ENCODE assay signal across 9 mouse cellular contexts in the genomic region with DNA sequence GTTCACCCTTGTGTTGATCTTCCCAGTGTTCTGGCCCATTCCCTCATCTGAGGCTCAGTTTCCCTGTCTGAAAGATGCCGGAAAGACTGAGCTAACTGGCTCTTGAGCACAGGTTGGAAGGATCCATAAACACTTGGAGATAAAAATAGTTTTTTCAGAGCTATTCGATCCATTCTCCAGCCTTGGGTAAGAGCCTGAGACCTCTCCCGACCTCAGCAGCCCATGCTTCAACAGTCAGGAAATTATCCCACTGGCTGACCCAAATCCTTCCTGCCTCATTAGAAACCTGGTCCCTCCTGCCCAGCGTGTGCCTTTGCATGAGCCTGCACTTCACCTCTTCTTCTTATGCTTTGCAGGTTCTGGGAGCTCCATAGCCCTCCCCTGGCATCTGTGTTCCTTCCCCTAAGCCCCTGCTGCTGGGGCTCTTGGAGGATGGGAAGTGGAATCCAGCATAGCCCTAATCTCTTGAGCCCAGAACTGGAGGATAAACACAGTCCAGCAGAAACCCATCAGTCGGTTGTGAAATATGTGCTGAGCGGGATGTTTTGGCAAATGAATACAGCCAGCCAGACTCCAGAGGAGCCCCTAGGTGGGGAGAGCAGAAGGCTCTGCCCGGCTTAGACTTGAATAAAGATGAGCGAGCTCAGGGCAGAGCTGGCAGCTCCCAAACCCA. TPM values are rescaled to one million over a fixed set of nuclear protein-coding genes. Genes with fewer than 3 reads are reported as not detected.
A peak's percentile ranks its signal among the peaks of the same experiment; 100 is the strongest.
DNase-seq lines count a peak whose midpoint lies in the region; ATAC-seq and TF ChIP-seq lines count a peak whose summit lies in the region.
"Had no signal": no experiment of that assay in that cellular context is flagged by ENCODE, and none has a peak within 500 bp of the region (broad histone marks: within the 10 kb centered on the region; RNA-seq: fewer than 3 reads in every experiment).

No protein-coding gene starts in this region.

- no peak for TF ChIP-seq EP300 in liver, postnatal 0 days (IDR thresholded peaks at IDR 0.05; ENCODE audit: low read depth)

- no peaks in the 10 kb centered on the region for H3K36me3 ChIP-seq in spleen, adult 2 months (ENCODE audit: control insufficient read depth, insufficient read depth, low read length)
- H3K36me3 ChIP-seq in liver, postnatal 0 days (replicated peaks; ENCODE audit: insufficient read depth, low read length) = no peaks in the 10 kb centered on the region

- no peak overlapping the region for H3K4me2 ChIP-seq in liver, postnatal 0 days (ENCODE audit: low read depth, low read length)
- H3K4me2 ChIP-seq: midbrain, embryonic 11.5 days had no signal

- no peaks in the 10 kb centered on the region for H3K27me3 ChIP-seq in spleen, adult 2 months (ENCODE audit: control insufficient read depth, insufficient read depth, low read length)
- no peaks in the 10 kb centered on the region for H3K27me3 ChIP-seq in liver, postnatal 0 days (ENCODE audit: insufficient read depth, low read length)

- no peaks in the 10 kb centered on the region for H3K4me1 ChIP-seq in spleen, adult 2 months (ENCODE audit: control insufficient read depth, insufficient read depth, insufficient read length)
- no peaks in the 10 kb centered on the region for H3K4me1 ChIP-seq in liver, postnatal 0 days (ENCODE audit: insufficient read depth)

- H3K9ac ChIP-seq in liver, postnatal 0 days (replicated peaks) = no peak overlapping the region

- H3K27ac ChIP-seq in gastrocnemius, adult 2 months = peak overlapping the region; percentile 72
- 0 out of 2 replicates have a peak overlapping the region, but pooled peaks have one; percentile 4 for H3K27ac ChIP-seq in spleen, adult 2 months (ENCODE audit: insufficient read depth, low read length)
- 0 out of 2 replicates have a peak overlapping the region, but pooled peaks have one; percentile 16 for H3K27ac ChIP-seq in liver, postnatal 0 days (ENCODE audit: low read depth)

- intact Hi-C loops in gastrocnemius, adult 2 months (cut with DNase I) = no loop called here

- no peaks in the 10 kb centered on the region for H3K9me3 ChIP-seq in liver, postnatal 0 days (ENCODE audit: low read length)

- peak overlapping the region; percentile 2 for H3K4me3 ChIP-seq in gastrocnemius, adult 2 months
- no peak overlapping the region for H3K4me3 ChIP-seq in spleen, adult 2 months (ENCODE audit: extremely low read depth, insufficient read depth, insufficient read length)
- H3K4me3 ChIP-seq in liver, postnatal 0 days (ENCODE audit: low read depth, low read length) = no peak overlapping the region

- no peak for TF ChIP-seq CTCF in gastrocnemius, adult 2 months (IDR thresholded peaks at IDR 0.05)
- no peak for TF ChIP-seq CTCF in spleen, adult 2 months (IDR thresholded peaks at IDR 0.05; ENCODE audit: extremely low read depth, insufficient read depth, insufficient read length, insufficient replicate concordance)
- TF ChIP-seq CTCF in liver, postnatal 0 days (IDR thresholded peaks at IDR 0.05; ENCODE audit: low read depth) = no peak

- 76% methylated on average over 8 of the region's 8 CpGs for WGBS in spleen, adult 2 months
- WGBS in liver, postnatal 0 days (ENCODE audit: insufficient replicate concordance) = 57% methylated on average over 8 of the region's 8 CpGs

- TF ChIP-seq POLR2A in spleen, adult 2 months (IDR thresholded peaks at IDR 0.05; ENCODE audit: low read depth, low read length) = no peak

- DNase-seq in gastrocnemius, adult 2 months = peak; percentile 51
- no peak for DNase-seq in gastrocnemius, postnatal 4 days (ENCODE audit: low spot score in 2 of 2)
- no peak for DNase-seq in spleen, adult 2 months (ENCODE audit: low read depth in 1 of 2, low spot score in 2 of 2)
- no peak for DNase-seq in spleen, adult 18-20 months
- DNase-seq in liver, postnatal 0 days = no peak
- no peak for DNase-seq in spleen, postnatal 36 days (ENCODE audit: low spot score in 2 of 2)
- DNase-seq in right cerebral cortex, adult 2 months (ENCODE audit: low spot score in 2 of 2) = no peak
- no peak for DNase-seq in right cerebral cortex, adult 18-20 months

- no peak for ATAC-seq in liver, postnatal 0 days

RNA-seq across cellular contexts. Expression of gene Loxl1, which starts 9.3 kb away (rescaled TPM):
- total RNA-seq in gastrocnemius, adult 2 months (2021) = 10 to 100 TPM; 10.6 to 17.9 TPM
- 10 to 100 TPM; 95.5 to 95.9 TPM for total RNA-seq in gastrocnemius, postnatal 4 days (2021)
- 26.6 and 29.5 TPM in 2 replicates for polyA plus RNA-seq in spleen, adult 2 months (2012; rRNA removed)
- polyA plus RNA-seq in liver, postnatal 0 days (2015; fragmentation: Nextera tagmentation; extraction: Ambion mirVana) = 2.8 and 3.1 TPM in 2 replicates

RNA-seq across cellular contexts. Expression of gene Stoml1, which starts 50.8 kb away (rescaled TPM):
- total RNA-seq in gastrocnemius, adult 2 months (2021) = 1 to 10 TPM; 6.8 to 7.3 TPM
- 10 to 100 TPM; 16.1 to 16.6 TPM for total RNA-seq in gastrocnemius, postnatal 4 days (2021)
- polyA plus RNA-seq in spleen, adult 2 months (2012; rRNA removed) = 55.5 and 63.5 TPM in 2 replicates
- polyA plus RNA-seq in liver, postnatal 0 days (2015; fragmentation: Nextera tagmentation; extraction: Ambion mirVana) = 5.6 and 6.7 TPM in 2 replicates

RNA-seq across cellular contexts. Expression of gene Pml, which starts 54.1 kb away (rescaled TPM):
- total RNA-seq in gastrocnemius, adult 2 months (2021) = 1 to 10 TPM; 4.1 to 4.5 TPM
- total RNA-seq in gastrocnemius, postnatal 4 days (2021) = 10 to 100 TPM; 16.8 to 19.5 TPM
- 91.6 and 121 TPM in 2 replicates for polyA plus RNA-seq in spleen, adult 2 months (2012; rRNA removed)
- 8.4 and 8.5 TPM in 2 replicates for polyA plus RNA-seq in liver, postnatal 0 days (2015; fragmentation: Nextera tagmentation; extraction: Ambion mirVana)

Comparison
In these comparisons a context has a peak if more than half of its experiments do, and no peak if none do; other contexts are left out.
1. RNA of gene Loxl1, which starts 9.3 kb away (total RNA-seq): 95.5 to 95.9 TPM in gastrocnemius, postnatal 4 days; 10.6 to 17.9 TPM in gastrocnemius, adult 2 months; every median in the first group is over 4 times any median in the second.
2. H3K27ac ChIP-seq: peak in every context shown above with its lines; median percentile 72 in gastrocnemius, adult 2 months; 16 in liver, postnatal 0 days; 4 in spleen, adult 2 months.